Mouse (Mus musculus) neural tube, embryonic 11.5 days (tissue): ENCODE measurements around the gene Tekt1. TPM values are rescaled to one million over a fixed set of nuclear protein-coding genes. Genes with fewer than 3 reads are reported as not detected.

Experiments
- ATAC-seq: fragments of 200-750 bp; cut with Nextera tagmentation; 2 replicates; pipeline ENCODE4 v1.8.0; 2017; ENCODE audit warnings: moderate number of reproducible peaks, mild to moderate bottlenecking, moderate TSS enrichment, moderate library complexity; ENCODE audit not compliant: insufficient read depth, low FRiP score, low TSS enrichment
- DNase-seq: peaks from one replicate; pipeline ENCODE4 v3.0.0-alpha.2; 2015; ENCODE audit warnings: low spot score
- H3K27ac ChIP-seq: fragments of 300-500 bp; sonication (generic); 2 replicates; pipeline ENCODE4 v1.5.1; 2014; ENCODE audit warnings: low read depth, mild to moderate bottlenecking, low read length
- H3K27me3 ChIP-seq: fragments of 300-500 bp; sonication (generic); 2 replicates; pipeline ENCODE4 v1.6.1; 2014; ENCODE audit warnings: mild to moderate bottlenecking, low read length, mixed read lengths; ENCODE audit not compliant: control insufficient read depth, insufficient read depth
- H3K36me3 ChIP-seq: fragments of 300-500 bp; sonication (generic); 2 replicates; pipeline ENCODE4 v1.6.1; 2014; ENCODE audit warnings: mild to moderate bottlenecking, low read length, moderate library complexity, mixed read lengths; ENCODE audit not compliant: control insufficient read depth, insufficient read depth
- H3K4me1 ChIP-seq: fragments of 300-500 bp; sonication (generic); 2 replicates; pipeline ENCODE4 v1.6.1; 2014; ENCODE audit warnings: low read length, mixed read lengths; ENCODE audit not compliant: control insufficient read depth, insufficient read depth
- H3K4me2 ChIP-seq: fragments of 300-500 bp; sonication (generic); 2 replicates; pipeline ENCODE4 v1.6.1; 2014; ENCODE audit warnings: low read depth, mild to moderate bottlenecking, moderate library complexity
- H3K4me3 ChIP-seq: fragments of 300-500 bp; sonication (generic); 2 replicates; pipeline ENCODE4 v1.5.1; 2014; ENCODE audit warnings: low read depth, low read length
- H3K9ac ChIP-seq: fragments of 300-500 bp; sonication (generic); 2 replicates; pipeline ENCODE4 v1.6.1; 2014; ENCODE audit warnings: mild to moderate bottlenecking, low read length
- H3K9me3 ChIP-seq: fragments of 300-500 bp; sonication (generic); 2 replicates; pipeline ENCODE4 v1.6.1; 2016; ENCODE audit warnings: low read length; ENCODE audit not compliant: control insufficient read depth
- WGBS: fragments of 180-500 bp; shearing (Covaris S2); extraction: QIAGEN DNeasy Blood & Tissue Kit; methylation state at CpG from one replicate; pipeline ENCODE4 v1.1.7; 2014; 5-methylcytosine and 5-hydroxymethylcytosine counted together
- microRNA-seq: library from miRNA; unstranded; fragments of <30 nt; microRNA quantifications from one replicate; pipeline ENCODE4, GENCODE M21; 2016
- polyA plus RNA-seq: library from polyadenylated mRNA; unstranded; fragments of >200 nt; fragmentation: Nextera tagmentation; extraction: Ambion mirVana; gene quantifications from 2 replicates; pipeline ENCODE4 v1.2.1, GENCODE M21; 2014

Gene Tekt1
- polyA plus RNA-seq, 1 experiment from 2014 or later, result 4.2 TPM

DNA sequence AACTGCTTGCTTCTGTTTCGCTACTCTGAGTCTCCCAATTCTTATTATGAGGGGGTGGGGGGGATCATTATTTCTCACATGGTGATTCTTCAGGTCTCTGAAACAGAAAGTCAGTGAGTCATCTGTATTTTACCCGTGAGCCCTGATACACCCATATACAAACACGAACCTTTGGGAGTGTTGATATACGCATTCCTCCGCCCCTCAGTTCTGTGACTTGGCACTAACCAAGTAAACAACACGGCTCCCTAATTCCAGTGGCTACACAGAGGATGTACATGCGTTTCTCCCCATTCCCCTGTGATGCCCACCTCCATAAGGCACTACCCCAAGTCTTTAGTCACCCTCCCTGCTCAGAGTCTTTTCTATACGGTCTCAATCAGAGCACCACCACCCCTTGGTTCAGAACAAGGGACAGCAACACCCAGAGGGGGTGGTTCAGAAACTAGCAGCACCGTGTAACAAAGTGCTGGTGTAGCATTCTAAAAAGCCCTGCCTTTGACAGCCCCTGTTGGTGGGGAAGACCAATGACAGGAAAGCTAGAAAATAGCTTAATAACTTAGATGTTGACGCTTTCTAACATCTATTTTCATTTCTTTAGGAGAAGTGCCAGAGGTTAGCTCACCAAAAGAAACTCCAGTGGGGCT is 50.8 kb downstream of the Tekt1 start:
- Histone ChIP-seq H3K9ac (no peak overlapping the region), H3K36me3 (no peaks in the 10 kb centered on the region), H3K4me1 (0 out of 2 replicates have a peak, but pooled peaks cover 3% of the 10 kb centered on the region), H3K4me2 (no peak overlapping the region), H3K27me3 (peaks cover 22% of the 10 kb centered on the region), H3K9me3 (no peaks in the 10 kb centered on the region), H3K27ac (no peak overlapping the region), H3K4me3 (no peak overlapping the region)
- 83% methylated on average over 10 of the region's 10 CpGs for WGBS
- ATAC-seq (no peak), DNase-seq (no peak)

DNA sequence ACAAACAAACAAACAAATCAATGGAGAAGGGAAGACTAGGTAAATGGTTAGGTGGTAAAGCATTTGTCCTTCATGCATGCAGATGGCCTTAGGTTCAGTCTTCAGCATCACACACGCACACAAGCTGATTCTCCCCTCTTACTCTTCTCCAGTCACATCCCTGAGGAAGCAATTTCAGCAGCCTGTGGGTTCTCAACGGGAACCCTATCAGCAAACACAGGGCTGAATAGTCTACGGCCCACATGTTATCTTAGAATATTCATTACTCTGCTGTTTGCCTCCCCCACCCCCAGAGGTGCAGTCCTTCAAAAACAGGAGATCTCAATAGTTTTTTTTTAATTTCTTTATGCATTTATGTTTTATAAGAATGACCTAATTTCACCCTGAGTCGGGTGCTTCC is 51.8 kb downstream of the Tekt1 start:
- DNase-seq, result no peak
- Histone ChIP-seq H3K4me3 (no peak overlapping the region), H3K27ac (no peak overlapping the region), H3K27me3 (peaks cover 22% of the 10 kb centered on the region), H3K36me3 (no peaks in the 10 kb centered on the region), H3K9ac (no peak overlapping the region), H3K4me2 (no peak overlapping the region), H3K4me1 (0 out of 2 replicates have a peak, but pooled peaks cover 3% of the 10 kb centered on the region), H3K9me3 (no peaks in the 10 kb centered on the region)
- 87% methylated on average over 4 of the region's 4 CpGs for WGBS
- ATAC-seq, result no peak

DNA sequence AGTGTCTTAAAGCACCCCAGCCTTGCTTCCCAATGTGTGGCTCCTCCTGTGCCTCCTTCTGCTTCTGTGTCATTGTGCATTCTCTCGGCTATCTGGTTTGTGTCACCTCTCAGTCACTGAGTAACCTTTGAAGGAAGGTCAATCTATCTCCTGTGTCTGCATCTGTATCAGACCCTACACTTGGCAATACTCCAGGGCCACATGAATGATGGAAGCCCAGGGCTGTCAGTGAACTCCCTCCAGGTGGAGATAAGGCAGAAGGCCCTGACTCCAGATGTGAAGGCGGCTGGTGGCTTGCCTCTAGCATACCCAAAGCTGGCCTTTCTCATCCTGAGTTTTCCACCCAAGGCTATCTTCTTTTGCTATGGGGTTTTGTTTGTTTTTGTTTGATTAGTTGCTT is 53.3 kb downstream of the Tekt1 start:
- no peaks in the 10 kb centered on the region for H3K4me1 ChIP-seq
- H3K27me3 ChIP-seq, result peaks cover 9% of the 10 kb centered on the region
- no peaks in the 10 kb centered on the region for H3K9me3 ChIP-seq
- no peaks in the 10 kb centered on the region for H3K36me3 ChIP-seq
- H3K27ac ChIP-seq, result no peak overlapping the region
- 78% methylated on average over 2 of the region's 2 CpGs for WGBS
- no peak for ATAC-seq
- no peak for DNase-seq
- H3K9ac ChIP-seq, result no peak overlapping the region
- no peak overlapping the region for H3K4me3 ChIP-seq
- no peak overlapping the region for H3K4me2 ChIP-seq

DNA sequence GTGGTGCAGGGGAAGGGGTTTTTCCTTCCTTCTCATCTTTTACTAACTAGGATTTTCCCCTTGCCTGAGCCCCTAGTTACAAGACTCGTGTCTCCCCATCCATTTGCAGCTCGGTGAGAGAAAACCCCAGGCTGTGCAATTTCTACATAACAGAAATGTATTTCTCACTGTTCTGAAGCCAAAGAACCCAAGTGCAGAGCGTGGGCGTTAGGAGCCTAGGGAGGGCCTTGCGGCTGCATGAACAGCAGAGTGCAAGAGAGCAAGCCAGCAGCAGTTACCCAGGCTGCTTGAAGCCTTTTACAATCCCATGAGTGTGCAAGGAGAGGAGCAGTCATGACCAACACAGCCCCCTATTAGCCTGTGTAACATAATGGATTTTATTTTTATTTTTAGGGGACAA is 54.8 kb downstream of the Tekt1 start:
- Histone ChIP-seq H3K9me3 (no peaks in the 10 kb centered on the region), H3K27me3 (no peaks in the 10 kb centered on the region), H3K4me2 (no peak overlapping the region), H3K36me3 (no peaks in the 10 kb centered on the region), H3K27ac (no peak overlapping the region), H3K4me3 (no peak overlapping the region), H3K4me1 (no peaks in the 10 kb centered on the region), H3K9ac (no peak overlapping the region)
- ATAC-seq, result no peak
- WGBS, result 87% methylated on average over 5 of the region's 5 CpGs
- DNase-seq, result no peak

DNA sequence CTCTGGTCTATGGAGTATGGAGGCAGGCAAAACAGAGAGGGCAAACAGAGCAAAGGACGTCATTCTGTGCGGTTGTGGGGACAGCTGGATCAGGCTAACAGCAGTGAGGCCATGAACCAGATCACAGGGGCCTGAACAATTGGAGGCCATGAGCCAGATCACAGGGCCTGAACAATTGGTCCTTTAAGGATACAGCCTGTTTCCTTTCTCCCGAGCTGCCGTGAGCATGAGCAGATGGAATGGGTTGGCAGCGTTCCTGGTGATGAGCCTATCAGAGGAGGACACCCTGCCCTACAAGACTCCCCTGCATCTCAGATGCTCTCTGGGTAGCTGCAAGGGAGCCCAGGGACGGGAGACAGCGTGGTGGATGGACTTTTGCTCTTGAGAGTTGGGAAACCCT is 60.0 kb downstream of the Tekt1 start:
- no peak overlapping the region for H3K27ac ChIP-seq
- no peaks in the 10 kb centered on the region for H3K27me3 ChIP-seq
- no peak overlapping the region for H3K4me2 ChIP-seq
- no peaks in the 10 kb centered on the region for H3K36me3 ChIP-seq
- no peaks in the 10 kb centered on the region for H3K9me3 ChIP-seq
- H3K4me1 ChIP-seq, result no peaks in the 10 kb centered on the region
- H3K9ac ChIP-seq, result no peak overlapping the region
- DNase-seq, result no peak
- no peak overlapping the region for H3K4me3 ChIP-seq
- no peak for ATAC-seq
- 78% methylated on average over 7 of the region's 7 CpGs for WGBS

DNA sequence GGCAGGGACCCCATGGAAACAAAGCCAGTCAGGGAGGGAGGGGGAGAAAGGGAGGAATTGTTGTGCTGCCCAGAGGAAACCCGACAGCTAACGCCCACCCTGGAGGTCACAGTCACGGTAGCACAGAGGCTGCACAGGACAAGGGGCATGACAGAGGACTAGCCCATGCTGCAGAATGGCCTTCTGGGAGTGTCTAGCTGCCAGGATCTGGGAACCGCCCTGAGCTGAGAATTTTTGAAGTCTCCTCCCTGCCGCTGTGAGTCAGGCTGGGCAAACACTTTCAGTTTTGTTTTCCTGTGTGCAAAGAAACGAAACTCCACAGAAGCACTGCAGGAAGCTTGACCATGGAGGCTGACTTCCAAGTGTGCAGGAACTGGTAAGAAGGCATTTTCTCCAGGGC is 60.9 kb downstream of the Tekt1 start, which contains the start of gene Xaf1:
TSS of gene Xaf1 (plus strand) at position 296 of the 400 bp plus-strand sequence.
- H3K9ac ChIP-seq, result no peak within 1 kb of the TSS
- H3K4me3 ChIP-seq, result no peak within 1 kb of the TSS
- no peak within 1 kb of the TSS for H3K4me2 ChIP-seq
- H3K27me3 ChIP-seq, result no peaks in the 10 kb centered on the region
- no peaks in the 10 kb centered on the region for H3K4me1 ChIP-seq
- no peaks in the 10 kb centered on the region for H3K36me3 ChIP-seq
- DNase-seq, result no peak
- H3K27ac ChIP-seq, result no peak within 1 kb of the TSS
- WGBS, result 44% methylated on average over 6 of the region's 6 CpGs
- H3K9me3 ChIP-seq, result no peaks in the 10 kb centered on the region
- no peak for ATAC-seq

Small RNAs within 50 kb of the gene (microRNA-seq; reads per million reads assigned to microRNA genes)
- gene Mir6338, result not detected

Other genes with a start within 250 kb of the Tekt1 start
- 0.23 and 0.31 TPM in 2 replicates for gene Pitpnm3, start 226.7 kb downstream of the Tekt1 start, polyA plus RNA-seq
- gene Gm43951, start 155.6 kb downstream of the Tekt1 start, polyA plus RNA-seq, result 0.11 and 0.16 TPM in 2 replicates
- 14.5 and 15.6 TPM in 2 replicates for gene 4933427D14Rik, start 155.0 kb downstream of the Tekt1 start, polyA plus RNA-seq
- gene Txndc17, start 154.9 kb downstream of the Tekt1 start, polyA plus RNA-seq, result 163 and 169 TPM in 2 replicates
- gene Med31, start 146.8 kb downstream of the Tekt1 start, polyA plus RNA-seq, result 50.3 and 51.0 TPM in 2 replicates
- gene Slc13a5, start 95.2 kb downstream of the Tekt1 start, polyA plus RNA-seq, result 0.46 TPM in 1 of 2 replicates, not detected in the other
- gene Xaf1, start 60.8 kb downstream of the Tekt1 start, polyA plus RNA-seq, result 1.3 and 1.6 TPM in 2 replicates
- not detected in 2 replicates for gene Fbxo39, start 48.0 kb downstream of the Tekt1 start, polyA plus RNA-seq
- 12.6 and 13.2 TPM in 2 replicates for gene Smtnl2, start 49.3 kb upstream of the Tekt1 start, polyA plus RNA-seq
- not detected in 2 replicates for gene Ggt6, start 73.1 kb upstream of the Tekt1 start, polyA plus RNA-seq
- gene Mybbp1a, start 78.9 kb upstream of the Tekt1 start, polyA plus RNA-seq, result 145 and 146 TPM in 2 replicates
- 7.1 and 7.7 TPM in 2 replicates for gene Spns2, start 127.5 kb upstream of the Tekt1 start, polyA plus RNA-seq
- 0.25 TPM in 1 of 2 replicates, not detected in the other for gene Spns3, start 188.1 kb upstream of the Tekt1 start, polyA plus RNA-seq
- gene Ube2g1, start 244.8 kb upstream of the Tekt1 start, polyA plus RNA-seq, result 119 and 120 TPM in 2 replicates